Mouse (Mus musculus): ENCODE data around the gene Srrm4.

GRCm38 (mm10) chr5:116570566-116570965 is 21.1 kb downstream of the Srrm4 start:
- TF ChIP-seq CTCF (IDR thresholded peaks at IDR 0.05; ENCODE audit: low read depth), result no peak
- no peak for TF ChIP-seq EP300 (IDR thresholded peaks at IDR 0.05; ENCODE audit: low read depth)

Measured in heart, postnatal 0 days (tissue).